Mouse (Mus musculus) gastrocnemius, adult 2 months (tissue): ENCODE data around the gene Abca17. TPM values are rescaled to one million over a fixed set of nuclear protein-coding genes. Genes with fewer than 3 reads are reported as not detected.

Experiments used
- DNase-seq: peaks from one replicate; pipeline ENCODE4 v3.0.0; 2022
- H3K27ac ChIP-seq: fragments of 200-600 bp; 2 replicates; pipeline ENCODE4 v1.8.1; 2022; ENCODE audit warnings: mild to moderate bottlenecking
- H3K4me3 ChIP-seq: fragments of 200-600 bp; 2 replicates; pipeline ENCODE4 v1.8.1; 2022; ENCODE audit warnings: mild to moderate bottlenecking, moderate library complexity
- CTCF ChIP-seq: fragments of 200-600 bp; IDR thresholded peaks from 2 replicates; pipeline ENCODE4 v1.8.1; 2022; ENCODE audit warnings: antibody characterized with exemption, mild to moderate bottlenecking, moderate library complexity
- intact Hi-C: fragments of 180-260 bp; cut with DNase I; formaldehyde crosslinking; loops from one replicate; pipeline ENCODE4 v1.15.1; 2025
- microRNA-seq: library from miRNA; unstranded; fragments of <30 nt; microRNA quantifications from one replicate; pipeline ENCODE4 v1.2.0, GENCODE M21; 2021
- total RNA-seq, 2 experiments: library from RNA; stranded (reverse); gene quantifications; 2 replicates each; pipeline ENCODE4 v1.2.3; 2021

Abca17 gene
- total RNA-seq, 2 experiments from 2014 or later = not detected

GRCm38 (mm10) chr17:24222653-24223052 is 128.2 kb downstream of the Abca17 start:
- DNase-seq = no peak
- Histone ChIP-seq H3K4me3 (no peak overlapping the region), H3K27ac (no peak overlapping the region)
- no peak for TF ChIP-seq CTCF
- intact Hi-C loops = loop anchor here (5.0 kb wide), 1 partner anchor 50 kb away; no protein-coding TSS in a partner anchor

DNA sequence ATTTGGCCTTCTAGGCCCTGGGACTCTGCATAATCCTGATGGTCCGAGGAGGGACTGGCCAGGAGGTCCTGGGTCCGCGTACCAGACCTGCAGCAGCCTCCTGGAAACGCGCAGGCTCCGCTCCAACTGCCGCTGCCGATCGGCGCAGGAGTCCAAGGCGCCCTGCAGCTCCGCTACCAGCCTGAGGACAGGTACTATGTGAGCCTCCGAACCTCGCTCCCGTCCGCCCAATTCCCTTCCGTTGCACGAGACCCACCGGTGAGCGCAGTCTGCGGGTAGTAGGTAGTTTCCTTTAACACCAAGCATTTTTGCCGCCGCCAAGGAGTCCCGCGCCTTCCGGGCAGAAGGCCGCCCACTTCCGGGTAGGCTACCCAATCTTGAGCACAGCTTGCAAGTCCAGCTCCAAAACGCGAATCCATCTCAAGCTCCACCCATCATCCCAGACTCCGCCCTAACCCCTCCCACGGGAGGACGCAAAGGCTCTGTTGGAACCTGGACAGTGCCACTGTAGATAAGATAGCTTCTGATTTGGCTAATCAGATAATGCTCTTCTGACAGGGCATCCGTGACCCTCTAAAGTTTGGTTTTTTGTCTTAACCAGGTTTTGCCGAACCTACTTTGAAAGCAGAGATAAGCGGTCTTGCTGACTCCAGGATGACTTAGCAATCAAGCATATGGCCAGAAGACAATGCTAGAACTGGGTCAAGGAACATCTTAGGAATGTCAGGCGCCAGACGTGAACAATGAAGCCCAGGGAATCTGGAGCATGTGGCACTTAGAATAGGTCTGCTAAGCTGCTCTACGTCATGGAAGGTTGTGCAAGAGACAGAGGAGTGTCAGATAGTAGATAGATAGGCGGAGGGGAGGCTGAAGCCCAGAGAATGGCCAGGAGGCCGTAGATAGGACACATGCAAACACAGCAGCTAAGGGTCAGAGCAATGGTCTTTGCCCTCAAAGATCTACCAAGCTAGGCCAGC is 130.1 kb downstream of the Abca17 start, which contains the start of gene Tedc2:
TSS of gene Tedc2 (minus strand) at position 417 of the 977 bp plus-strand sequence.
- intact Hi-C loops = loop anchor here (5.0 kb wide), 1 partner anchor 48 kb away; no protein-coding TSS in a partner anchor
- Histone ChIP-seq H3K4me3 (peak within 1 kb of the TSS; percentile 89), H3K27ac (peak within 1 kb of the TSS; percentile 86)
- TF ChIP-seq CTCF = no peak
- peak; percentile 96 for DNase-seq

DNA sequence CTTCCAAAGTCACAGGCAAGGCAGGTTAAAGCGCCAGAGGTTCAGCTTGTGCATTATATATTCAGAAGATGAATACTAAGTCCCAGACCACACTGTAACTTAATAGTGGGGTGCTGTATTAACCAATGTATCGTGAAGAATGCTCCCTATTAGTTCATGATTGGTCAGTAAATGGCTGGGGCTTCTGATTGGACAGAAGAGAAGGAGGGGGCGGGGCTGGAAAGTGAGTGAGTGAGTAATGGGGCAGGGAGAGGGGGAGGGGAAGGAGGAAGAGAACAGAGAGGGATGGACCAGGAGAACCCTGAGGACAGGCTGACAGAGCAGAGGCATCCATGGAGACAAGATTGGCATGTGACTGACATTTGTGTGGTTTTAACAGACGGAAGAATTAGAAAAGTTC is 134.0 kb downstream of the Abca17 start:
- intact Hi-C loops = no loop called here
- DNase-seq = no peak
- no peak overlapping the region for H3K4me3 ChIP-seq
- H3K27ac ChIP-seq = no peak overlapping the region
- TF ChIP-seq CTCF = no peak

Small RNAs within 50 kb of the gene (microRNA-seq; reads per million reads assigned to microRNA genes)
- gene Gm24427 (not detected), gene Mir5134 (not detected), gene Mir6965 (not detected)

Other genes with a start within 250 kb of the Abca17 start
- 10 to 100 TPM; 35.1 to 39.7 TPM for gene Pdpk1, start 200.1 kb downstream of the Abca17 start, total RNA-seq
- gene Amdhd2, start 187.3 kb downstream of the Abca17 start, total RNA-seq = 1 to 10 TPM; 8.4 to 8.8 TPM
- gene Atp6v0c, start 181.4 kb downstream of the Abca17 start, total RNA-seq = 100 to 1,000 TPM; 147 to 152 TPM
- 1 to 10 TPM; 4.0 to 7.1 TPM for gene Tbc1d24, start 145.5 kb downstream of the Abca17 start, total RNA-seq
- gene Ntn3, start 141.5 kb downstream of the Abca17 start, total RNA-seq = under 1 TPM; 0.31 to 0.39 TPM
- gene Tedc2, start 130.2 kb downstream of the Abca17 start, total RNA-seq = 1 to 10 TPM; 1.4 to 2.5 TPM
- gene Ccnf, start 99.6 kb downstream of the Abca17 start, total RNA-seq = under 1 TPM; 0.41 to 0.64 TPM
- 1 to 10 TPM; 6.8 to 7.9 TPM for gene Abca3, start 882 bp upstream of the Abca17 start, total RNA-seq
- gene Rnps1, start 63.5 kb upstream of the Abca17 start, total RNA-seq = 10 to 100 TPM; 51.9 TPM
- gene Eci1, start 75.6 kb upstream of the Abca17 start, total RNA-seq = 100 to 1,000 TPM; 112 to 209 TPM
- gene Dnase1l2, start 92.0 kb upstream of the Abca17 start, total RNA-seq = 1 to 10 TPM; 1.4 to 2.2 TPM
- 10 to 100 TPM; 11.4 to 16.5 TPM for gene E4f1, start 119.2 kb upstream of the Abca17 start, total RNA-seq
- 10 to 100 TPM; 50.8 to 56.3 TPM for gene Pgp, start 119.3 kb upstream of the Abca17 start, total RNA-seq
- not detected for gene Bricd5, start 122.8 kb upstream of the Abca17 start, total RNA-seq
- 10 to 100 TPM; 12.1 to 14.8 TPM for gene Mlst8, start 128.0 kb upstream of the Abca17 start, total RNA-seq
- gene Caskin1, start 137.5 kb upstream of the Abca17 start, total RNA-seq = under 1 TPM in 1 of 2 experiments, not detected in 1; 0.08 TPM
- gene Traf7, start 176.9 kb upstream of the Abca17 start, total RNA-seq = 10 to 100 TPM; 27.3 to 35.2 TPM
- not detected for gene Rab26, start 183.1 kb upstream of the Abca17 start, total RNA-seq
- gene Pkd1, start 198.8 kb upstream of the Abca17 start, total RNA-seq = 10 to 100 TPM; 18.3 to 25.0 TPM